Comparison of ENCODE assay signal across 16 mouse cellular contexts in genomic region chr15:79133191-79133661, GRCm38 (mm10). TPM values are rescaled to one million over a fixed set of nuclear protein-coding genes. Genes with fewer than 3 reads are reported as not detected.
DNase-seq lines count a peak whose midpoint lies in the region; ATAC-seq and TF ChIP-seq lines count a peak whose summit lies in the region.
"Had no signal": no experiment of that assay in that cellular context is flagged by ENCODE, and none has a peak within 500 bp of the region (broad histone marks: within the 10 kb centered on the region; RNA-seq: fewer than 3 reads in every experiment).

No protein-coding gene starts in this region.

- no peaks in the 10 kb centered on the region for H3K79me2 ChIP-seq in myocyte (ENCODE audit: control insufficient read depth, insufficient read depth)

- H3ac ChIP-seq in myocyte (ENCODE audit: control insufficient read depth, insufficient read length), result no peak overlapping the region

- ATAC-seq in kidney, embryonic 15.5 days (replicated peaks; ENCODE audit: low FRiP score), result no peak
- ATAC-seq in intestine, postnatal 0 days, result no peak
- ATAC-seq: CD4-positive, CD25-positive, alpha-beta regulatory T cell, adult 4 months; forebrain, embryonic 15.5 days; intestine, embryonic 15.5 days had no signal

- no peak for TF ChIP-seq CTCF in intestine, postnatal 0 days (IDR thresholded peaks at IDR 0.05; ENCODE audit: low read depth)

- H3K4me1 ChIP-seq in kidney, embryonic 15.5 days, result peaks cover 34% of the 10 kb centered on the region
- no peaks in the 10 kb centered on the region for H3K4me1 ChIP-seq in intestine, postnatal 0 days (replicated peaks; ENCODE audit: control insufficient read depth, insufficient read depth, low read length)
- H3K4me1 ChIP-seq: forebrain, embryonic 15.5 days; intestine, embryonic 15.5 days had no signal

- no peak overlapping the region for H3K27ac ChIP-seq in kidney, embryonic 15.5 days
- H3K27ac ChIP-seq in intestine, postnatal 0 days (ENCODE audit: low read depth, low read length), result no peak overlapping the region
- H3K27ac ChIP-seq: forebrain, embryonic 15.5 days; intestine, embryonic 15.5 days; liver, embryonic 14.5 days had no signal

- TF ChIP-seq POLR2A in myocyte (IDR thresholded peaks at IDR 0.05; ENCODE audit: insufficient read length, low read depth), result no peak

- peaks cover 53% of the 10 kb centered on the region for H3K36me3 ChIP-seq in kidney, embryonic 15.5 days
- H3K36me3 ChIP-seq in myocyte (ENCODE audit: control insufficient read depth, insufficient read depth), result peaks cover 26% of the 10 kb centered on the region
- peaks cover 48% of the 10 kb centered on the region for H3K36me3 ChIP-seq in intestine, postnatal 0 days (ENCODE audit: control insufficient read depth, insufficient read depth)

- no peaks in the 10 kb centered on the region for H3K27me3 ChIP-seq in kidney, embryonic 15.5 days
- no peaks in the 10 kb centered on the region for H3K27me3 ChIP-seq in myocyte (ENCODE audit: control insufficient read depth, insufficient read depth, insufficient read length)
- no peaks in the 10 kb centered on the region for H3K27me3 ChIP-seq in intestine, postnatal 0 days (replicated peaks; ENCODE audit: control insufficient read depth, insufficient read depth, low read length)
- H3K27me3 ChIP-seq: forebrain, embryonic 15.5 days; intestine, embryonic 15.5 days had no signal

- no peaks in the 10 kb centered on the region for H3K9me3 ChIP-seq in kidney, embryonic 15.5 days (replicated peaks)
- no peaks in the 10 kb centered on the region for H3K9me3 ChIP-seq in intestine, postnatal 0 days (ENCODE audit: control insufficient read depth)
- H3K9me3 ChIP-seq: forebrain, embryonic 15.5 days; intestine, embryonic 15.5 days had no signal

- peak; percentile 44 for DNase-seq in kidney, adult 11 months
- peak; percentile 40 for DNase-seq in gastrocnemius, postnatal 10 days
- DNase-seq in heart, postnatal 4 days, result peak; percentile 63
- no peak for DNase-seq in liver
- DNase-seq: cerebellum, adult 9-11 months; embryo, embryonic 11 days; left cerebral cortex, postnatal 4 days; thymus, adult 18-20 months had no signal

- WGBS in kidney, embryonic 15.5 days, result 71% methylated on average over 6 of the region's 6 CpGs
- WGBS in intestine, postnatal 0 days, result 77% methylated on average over 6 of the region's 6 CpGs

- H3K9ac ChIP-seq in kidney, embryonic 15.5 days, result no peak overlapping the region
- H3K9ac ChIP-seq in intestine, postnatal 0 days (ENCODE audit: low read depth, low read length), result no peak overlapping the region
- H3K9ac ChIP-seq: forebrain, embryonic 15.5 days; intestine, embryonic 15.5 days; liver, embryonic 14.5 days had no signal

- H3K4me2 ChIP-seq in kidney, embryonic 15.5 days, result no peak overlapping the region
- H3K4me2 ChIP-seq in myocyte (ENCODE audit: low read depth), result no peak overlapping the region
- no peak overlapping the region for H3K4me2 ChIP-seq in intestine, postnatal 0 days (replicated peaks; ENCODE audit: low read depth)
- H3K4me2 ChIP-seq: forebrain, embryonic 15.5 days; intestine, embryonic 15.5 days had no signal

- H3K4me3 ChIP-seq in kidney, embryonic 15.5 days (replicated peaks), result no peak overlapping the region
- H3K4me3 ChIP-seq in myocyte, result no peak overlapping the region
- H3K4me3 ChIP-seq in intestine, postnatal 0 days (ENCODE audit: low read depth, low read length), result no peak overlapping the region
- H3K4me3 ChIP-seq: forebrain, embryonic 15.5 days; intestine, embryonic 15.5 days had no signal

TF ChIP-seq in myocyte, 11 proteins besides CTCF, POLR2A, EP300 and RAD21:
- no peak for TF ChIP-seq MAX (IDR thresholded peaks at IDR 0.05; ENCODE audit: low read depth)
- TF ChIP-seq CEBPB (IDR thresholded peaks at IDR 0.05; ENCODE audit: insufficient read depth, poor library complexity, severe bottlenecking), result no peak
- no peak for TF ChIP-seq SRF (IDR thresholded peaks at IDR 0.05; ENCODE audit: control insufficient read depth, insufficient read length, low read depth)
- peak; percentile 64 for TF ChIP-seq POLR2AphosphoS2 (IDR thresholded peaks at IDR 0.05; ENCODE audit: insufficient read length, low read depth)
- no peak for TF ChIP-seq USF1 (IDR thresholded peaks at IDR 0.05; ENCODE audit: low read depth)

RNA-seq across cellular contexts. Expression of gene Polr2f, which starts 7.6 kb away (rescaled TPM):
- 303 and 317 TPM in 2 replicates for polyA plus RNA-seq in kidney, embryonic 15.5 days (2015; fragmentation: Nextera tagmentation; extraction: Ambion mirVana)
- 10 to 100 TPM; 73.5 to 80.9 TPM for total RNA-seq in gastrocnemius, postnatal 10 days (2021)
- total RNA-seq in heart, postnatal 4 days (2021), result 100 to 1,000 TPM; 126 to 139 TPM
- 388 TPM for polyA plus RNA-seq in myocyte (2012; fragmentation: generic; extraction: Trizol)
- polyA plus RNA-seq in intestine, postnatal 0 days (2015; fragmentation: Nextera tagmentation; extraction: Ambion mirVana), result 256 and 266 TPM in 2 replicates

RNA-seq across cellular contexts. Expression of gene 1700088E04Rik, which starts 7.8 kb away (rescaled TPM):
- polyA plus RNA-seq in kidney, embryonic 15.5 days (2015; fragmentation: Nextera tagmentation; extraction: Ambion mirVana), result 7.7 and 10.5 TPM in 2 replicates
- 1 to 10 TPM in 1 of 2 experiments, under 1 TPM in 1; 0.54 to 1.1 TPM for total RNA-seq in gastrocnemius, postnatal 10 days (2021)
- 1 to 10 TPM; 1.2 to 2.1 TPM for total RNA-seq in heart, postnatal 4 days (2021)
- polyA plus RNA-seq in myocyte (2012; fragmentation: generic; extraction: Trizol), result 15.2 TPM
- polyA plus RNA-seq in intestine, postnatal 0 days (2015; fragmentation: Nextera tagmentation; extraction: Ambion mirVana), result 4.2 and 5.2 TPM in 2 replicates
- total RNA-seq: megakaryocyte, adult 5-6 weeks had no signal

RNA-seq across cellular contexts. Expression of gene Micall1, which starts 24.5 kb away (rescaled TPM):
- 8.6 and 11.0 TPM in 2 replicates for polyA plus RNA-seq in kidney, embryonic 15.5 days (2015; fragmentation: Nextera tagmentation; extraction: Ambion mirVana)
- total RNA-seq in gastrocnemius, postnatal 10 days (2021), result 10 to 100 TPM; 17.4 to 20.4 TPM
- 100 to 1,000 TPM in 1 of 2 experiments, 10 to 100 TPM in 1; 92.8 to 101 TPM for total RNA-seq in heart, postnatal 4 days (2021)
- polyA plus RNA-seq in myocyte (2012; fragmentation: generic; extraction: Trizol), result 18.0 TPM
- polyA plus RNA-seq in intestine, postnatal 0 days (2015; fragmentation: Nextera tagmentation; extraction: Ambion mirVana), result 3.7 and 5.0 TPM in 2 replicates

RNA-seq across cellular contexts. Expression of gene Sox10, which starts 31.8 kb away (rescaled TPM):
- polyA plus RNA-seq in kidney, embryonic 15.5 days (2015; fragmentation: Nextera tagmentation; extraction: Ambion mirVana), result 0.40 and 0.96 TPM in 2 replicates
- 1 to 10 TPM; 7.6 to 8.1 TPM for total RNA-seq in gastrocnemius, postnatal 10 days (2021)
- total RNA-seq in heart, postnatal 4 days (2021), result under 1 TPM; 0.55 to 0.90 TPM
- not detected for polyA plus RNA-seq in myocyte (2012; fragmentation: generic; extraction: Trizol)
- polyA plus RNA-seq in intestine, postnatal 0 days (2015; fragmentation: Nextera tagmentation; extraction: Ambion mirVana), result 2.8 and 3.5 TPM in 2 replicates
- total RNA-seq: megakaryocyte, adult 5-6 weeks had no signal
- polyA plus RNA-seq: CD4-positive, CD25-positive, alpha-beta regulatory T cell, adult 4 months had no signal

RNA-seq across cellular contexts. Expression of gene Eif3l, which starts 58.2 kb away (rescaled TPM):
- 243 and 247 TPM in 2 replicates for polyA plus RNA-seq in kidney, embryonic 15.5 days (2015; fragmentation: Nextera tagmentation; extraction: Ambion mirVana)
- total RNA-seq in gastrocnemius, postnatal 10 days (2021), result 10 to 100 TPM; 80.0 to 86.2 TPM
- 100 to 1,000 TPM; 103 to 109 TPM for total RNA-seq in heart, postnatal 4 days (2021)
- polyA plus RNA-seq in myocyte (2012; fragmentation: generic; extraction: Trizol), result 315 TPM
- polyA plus RNA-seq in intestine, postnatal 0 days (2015; fragmentation: Nextera tagmentation; extraction: Ambion mirVana), result 97.0 and 100 TPM in 2 replicates
